Mouse (Mus musculus) heart, postnatal 0 days (tissue): ENCODE data around the gene Col6a3.

Experiments used
- CTCF ChIP-seq: IDR thresholded peaks from 2 replicates; pipeline ENCODE4 v1.5.1; 2016; ENCODE audit warnings: antibody characterized with exemption, control low read depth, low read depth
- EP300 ChIP-seq: IDR thresholded peaks from 2 replicates; pipeline ENCODE4 v1.6.1; 2016; ENCODE audit warnings: antibody characterized with exemption, low read depth

DNA sequence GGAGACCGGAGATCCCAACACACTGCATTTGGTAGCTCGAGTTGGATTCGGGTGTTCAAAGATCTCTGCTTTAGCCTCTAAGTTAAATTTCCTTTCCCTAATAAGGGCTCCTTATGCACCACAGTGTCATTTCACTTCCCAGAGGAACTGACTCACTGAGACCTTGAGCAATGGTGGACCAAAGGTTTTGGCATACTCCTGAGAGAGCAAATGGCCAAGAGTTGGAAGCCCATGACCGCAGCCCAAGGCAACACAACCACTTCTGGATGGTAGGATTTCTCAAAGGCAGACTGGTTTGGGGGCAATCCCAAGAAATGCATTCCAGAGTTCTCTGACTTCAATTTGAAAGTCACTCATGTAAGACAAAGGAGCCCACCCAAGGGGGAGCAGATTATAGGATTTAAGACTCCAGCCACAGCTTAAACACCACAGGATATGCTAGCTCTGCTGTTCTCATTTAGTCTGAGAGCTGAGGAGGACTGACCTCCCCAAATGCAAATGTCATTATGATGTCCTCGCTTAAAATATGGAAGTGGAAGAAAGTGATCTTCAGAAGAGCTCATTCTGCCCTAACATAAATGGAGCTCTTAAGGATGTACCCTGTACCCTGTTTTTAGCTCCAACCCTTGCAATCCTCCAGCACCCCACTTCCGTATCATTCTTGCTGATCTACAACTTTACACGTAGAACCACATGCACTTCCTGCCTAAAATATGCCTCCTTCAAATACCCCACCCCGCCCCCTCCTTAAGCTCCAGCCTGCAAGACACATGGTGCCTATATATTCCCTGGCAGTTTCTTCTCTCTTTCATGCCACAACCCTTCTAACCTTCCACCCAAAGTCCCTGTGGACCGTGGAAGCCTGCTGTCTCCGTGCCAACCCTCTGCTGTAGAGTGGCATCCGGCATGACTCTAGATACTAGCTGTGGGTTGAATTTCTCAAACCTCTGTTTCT, 103.3 kb downstream of the Col6a3 start:
- TF ChIP-seq CTCF (no peak), EP300 (no peak)
